Mouse (Mus musculus): ENCODE results near the gene Ruvbl2.

Gene Ruvbl2

DNA sequence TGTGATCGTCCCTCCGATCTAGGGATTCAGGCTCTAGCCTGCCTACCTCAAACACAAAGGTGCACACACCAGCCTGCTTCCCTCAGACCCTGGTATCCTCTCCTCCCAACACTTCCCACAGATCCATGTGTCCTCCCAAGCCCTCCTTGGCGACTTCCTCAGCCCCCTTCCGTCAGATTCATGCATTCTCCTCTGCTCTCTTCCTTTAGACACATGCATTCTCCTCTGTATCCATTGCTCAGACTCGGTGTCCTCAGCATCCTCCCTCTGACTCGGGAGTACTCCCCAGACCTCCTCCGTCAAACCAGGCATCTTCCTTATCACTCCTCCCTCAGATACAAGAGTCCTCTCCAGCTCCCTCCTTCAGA is 4.1 kb downstream of the Ruvbl2 start:
- in situ Hi-C loops (cut with MboI, MseI) = no loop called here

DNA sequence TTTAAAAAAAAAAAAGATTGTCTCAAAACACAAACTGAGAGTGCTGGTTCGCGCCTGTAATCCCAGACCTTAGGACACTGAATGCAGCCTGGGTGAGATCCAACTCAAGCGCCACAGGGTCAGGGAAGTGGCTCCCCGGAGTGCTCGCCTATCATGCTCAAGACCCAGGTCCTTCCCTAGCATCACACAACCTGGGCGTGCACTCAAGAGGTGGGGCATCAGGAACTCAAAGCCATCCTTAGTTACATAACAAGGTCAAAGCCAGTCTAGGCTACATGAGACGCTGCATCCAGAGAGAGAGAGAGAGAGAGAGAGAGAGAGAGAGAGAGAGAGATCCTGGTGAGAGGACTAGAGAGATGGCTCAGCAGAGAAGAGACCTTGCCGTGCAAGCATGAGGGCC is 11.3 kb downstream of the Ruvbl2 start:
- in situ Hi-C loops (cut with MboI, MseI) = no loop called here

DNA sequence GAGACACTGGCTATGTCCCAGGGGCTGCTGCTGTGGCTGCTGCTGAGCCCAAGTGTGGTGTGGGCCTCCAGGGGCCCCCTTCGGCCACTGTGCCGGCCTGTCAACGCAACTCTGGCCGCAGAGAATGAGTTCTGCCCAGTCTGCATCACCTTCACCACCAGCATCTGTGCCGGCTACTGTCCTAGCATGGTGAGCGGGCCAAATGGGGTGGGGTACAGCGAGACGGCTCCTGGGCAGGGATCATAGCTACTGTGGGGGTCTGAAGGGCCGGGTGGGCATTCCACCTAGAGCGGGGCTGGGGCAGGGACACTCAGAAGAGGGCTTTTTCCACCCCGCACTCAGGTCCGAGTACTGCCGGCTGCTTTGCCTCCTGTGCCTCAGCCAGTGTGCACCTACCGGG is 16.7 kb downstream of the Ruvbl2 start:
- in situ Hi-C loops (cut with MboI, MseI) = no loop called here

DNA sequence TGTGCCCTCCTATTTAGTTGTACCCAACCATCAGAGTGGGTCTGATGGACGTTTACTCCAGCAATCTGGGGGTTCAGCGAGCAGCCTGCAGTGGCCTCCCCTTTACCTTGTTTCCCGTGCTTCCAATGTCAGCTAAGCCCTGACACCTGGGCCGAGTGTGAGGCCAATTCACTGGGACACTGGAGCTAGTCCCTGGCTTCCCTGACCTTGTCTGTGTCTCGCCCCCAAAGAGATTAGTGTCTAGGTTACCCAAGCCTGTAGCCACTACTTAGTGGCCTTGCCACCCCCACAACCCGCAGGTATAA is 17.3 kb downstream of the Ruvbl2 start, which contains the start of gene Lhb:
Lhb (plus strand) TSS at position 206 of the 305 bp plus-strand sequence.
- in situ Hi-C loops (cut with MboI, MseI) = no loop called here

DNA sequence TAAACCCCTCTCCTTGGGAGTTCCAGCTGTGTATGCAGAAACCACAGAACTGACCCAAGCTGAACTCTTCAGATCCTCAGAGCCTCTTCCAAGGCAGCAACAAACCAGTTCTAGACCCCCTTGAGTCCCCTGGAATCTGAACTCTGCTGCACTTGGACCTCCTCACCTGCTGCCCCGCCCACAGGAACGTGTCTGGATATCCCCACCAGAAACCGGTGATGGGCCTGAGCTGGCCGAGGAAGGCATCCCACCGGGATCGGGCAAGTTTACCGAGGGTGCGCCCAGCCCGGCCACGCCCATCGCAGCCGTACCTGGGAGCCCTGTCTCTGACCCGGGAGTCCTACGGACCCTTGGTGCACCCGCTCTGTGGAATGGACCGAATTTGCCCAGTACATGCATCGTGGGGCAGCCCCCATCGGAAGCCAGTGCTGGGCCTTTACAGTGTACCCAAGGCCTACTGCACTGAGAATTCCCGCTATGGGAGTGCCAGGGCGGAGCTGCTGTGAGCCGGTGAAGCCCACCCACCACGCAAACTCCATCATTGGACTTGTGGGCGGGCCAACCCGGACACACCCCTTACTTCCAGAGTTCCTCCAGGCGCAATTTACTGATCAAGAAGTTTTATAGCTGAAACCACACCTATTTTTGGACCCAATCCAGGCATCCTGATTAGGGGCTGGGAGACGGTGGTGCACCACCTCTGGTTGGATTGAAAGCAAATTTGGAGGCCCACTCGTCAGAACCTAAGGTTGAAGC is 17.9 kb downstream of the Ruvbl2 start:
- in situ Hi-C loops (cut with MboI, MseI) = no loop called here

DNA sequence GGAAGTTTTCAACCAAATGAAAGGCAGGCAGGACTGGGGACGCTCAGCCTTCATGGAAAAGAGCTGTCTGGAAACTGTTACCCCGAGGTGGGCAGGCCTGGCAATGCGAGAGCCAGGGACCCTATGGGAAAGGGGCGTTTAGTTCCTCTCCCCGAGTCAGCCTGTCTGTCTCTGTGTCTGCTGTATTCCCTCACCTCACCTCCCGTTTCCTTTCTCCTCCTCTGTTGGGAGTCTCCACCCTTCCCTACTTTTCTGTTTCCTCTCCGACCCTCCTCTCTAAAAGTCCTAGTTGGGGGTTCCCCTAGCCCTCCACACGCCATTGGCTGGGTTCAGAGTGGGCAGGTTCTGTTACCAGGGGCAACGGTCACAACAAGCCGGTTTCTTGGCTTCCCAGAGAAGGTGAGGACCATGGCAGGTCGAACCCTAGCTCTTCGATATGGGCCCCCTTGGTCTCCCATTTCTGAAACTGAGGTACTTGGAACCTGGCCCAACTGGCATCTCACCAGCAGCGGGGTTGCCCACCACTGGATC is 19.9 kb downstream of the Ruvbl2 start:
- in situ Hi-C loops (cut with MboI, MseI) = no loop called here

DNA sequence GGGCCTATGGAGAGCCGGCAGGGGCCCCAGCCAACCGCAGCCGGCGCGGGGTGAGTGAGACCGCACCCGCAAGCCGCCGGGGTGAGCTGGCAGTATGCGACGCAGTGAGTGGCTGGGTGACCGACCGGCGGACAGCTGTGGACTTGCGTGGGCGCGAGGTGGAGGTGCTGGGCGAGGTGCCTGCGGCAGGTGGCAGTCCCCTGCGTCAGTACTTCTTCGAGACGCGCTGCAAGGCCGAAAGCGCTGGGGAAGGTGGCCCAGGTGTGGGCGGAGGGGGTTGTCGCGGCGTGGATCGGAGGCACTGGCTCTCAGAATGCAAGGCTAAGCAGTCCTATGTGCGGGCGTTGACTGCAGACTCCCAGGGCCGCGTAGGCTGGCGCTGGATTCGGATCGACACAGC is 22.3 kb downstream of the Ruvbl2 start:
- in situ Hi-C loops (cut with MboI, MseI) = no loop called here

DNA sequence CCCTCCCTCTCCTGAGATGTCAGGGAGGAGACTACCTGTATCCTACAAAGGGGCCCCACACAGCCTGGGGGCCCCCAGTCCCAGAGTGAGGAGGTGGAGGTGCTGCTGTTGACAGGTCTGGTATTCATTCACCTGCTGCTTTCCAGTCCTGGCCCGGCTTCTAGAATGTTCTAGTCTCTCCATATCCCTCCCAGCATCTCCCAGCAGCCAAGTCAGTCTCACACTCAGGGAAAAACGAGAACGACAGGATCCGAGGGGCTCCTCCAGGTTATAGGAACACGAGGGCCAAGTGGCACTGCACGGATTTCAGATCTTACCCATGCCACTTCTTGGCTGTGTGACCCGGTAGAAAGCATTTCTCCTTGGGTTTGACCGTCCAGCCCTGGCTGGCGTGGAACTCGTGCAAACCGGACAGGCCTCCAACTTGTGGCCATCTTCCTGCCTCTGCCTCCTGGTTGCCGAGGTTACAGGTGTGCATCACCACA is 23.1 kb downstream of the Ruvbl2 start:
- in situ Hi-C loops (cut with MboI, MseI) = no loop called here

DNA sequence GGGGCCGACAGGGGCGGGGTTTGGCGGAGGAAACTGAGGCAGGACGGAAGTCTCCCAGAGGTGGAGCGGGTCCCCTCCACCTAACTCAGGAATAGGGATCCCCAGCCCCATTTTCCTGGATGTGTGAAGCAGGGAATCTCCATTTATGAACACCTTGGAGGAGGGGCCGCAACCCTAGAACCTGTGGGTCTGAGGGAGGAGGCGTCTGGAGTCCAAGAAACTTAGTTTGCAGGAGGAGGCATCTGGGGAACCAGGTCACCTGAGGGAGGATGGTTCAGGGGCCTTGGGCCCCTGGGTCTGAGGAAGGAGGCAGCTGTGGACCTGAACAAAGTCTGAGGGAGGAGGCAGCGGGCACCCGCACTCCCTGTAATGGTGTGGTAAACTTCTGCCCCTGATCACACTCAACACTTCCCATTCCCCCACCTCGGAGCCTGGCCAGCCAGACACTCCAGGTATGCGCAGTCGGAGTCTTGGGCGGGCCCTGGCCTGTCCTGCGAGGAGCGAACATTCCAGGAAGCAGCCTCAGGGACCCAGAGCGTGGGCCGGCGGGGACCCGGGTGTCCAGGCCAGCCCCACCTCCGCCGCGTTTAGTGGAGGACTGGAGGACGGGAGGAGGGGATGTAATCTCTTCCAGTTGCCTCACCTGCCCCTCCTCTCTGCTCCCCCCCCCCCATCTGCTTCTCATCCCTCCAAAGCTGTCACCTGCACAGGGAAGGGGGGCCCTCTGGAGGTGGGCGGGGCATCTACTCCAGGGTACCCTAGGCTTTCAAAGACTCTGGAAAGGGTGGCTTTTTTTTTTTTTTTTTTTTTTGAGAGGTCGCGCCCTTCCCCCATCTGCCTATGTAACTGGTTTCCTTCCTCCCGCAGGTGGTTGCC is 23.8 kb downstream of the Ruvbl2 start:
- in situ Hi-C loops (cut with MboI, MseI) = no loop called here

DNA sequence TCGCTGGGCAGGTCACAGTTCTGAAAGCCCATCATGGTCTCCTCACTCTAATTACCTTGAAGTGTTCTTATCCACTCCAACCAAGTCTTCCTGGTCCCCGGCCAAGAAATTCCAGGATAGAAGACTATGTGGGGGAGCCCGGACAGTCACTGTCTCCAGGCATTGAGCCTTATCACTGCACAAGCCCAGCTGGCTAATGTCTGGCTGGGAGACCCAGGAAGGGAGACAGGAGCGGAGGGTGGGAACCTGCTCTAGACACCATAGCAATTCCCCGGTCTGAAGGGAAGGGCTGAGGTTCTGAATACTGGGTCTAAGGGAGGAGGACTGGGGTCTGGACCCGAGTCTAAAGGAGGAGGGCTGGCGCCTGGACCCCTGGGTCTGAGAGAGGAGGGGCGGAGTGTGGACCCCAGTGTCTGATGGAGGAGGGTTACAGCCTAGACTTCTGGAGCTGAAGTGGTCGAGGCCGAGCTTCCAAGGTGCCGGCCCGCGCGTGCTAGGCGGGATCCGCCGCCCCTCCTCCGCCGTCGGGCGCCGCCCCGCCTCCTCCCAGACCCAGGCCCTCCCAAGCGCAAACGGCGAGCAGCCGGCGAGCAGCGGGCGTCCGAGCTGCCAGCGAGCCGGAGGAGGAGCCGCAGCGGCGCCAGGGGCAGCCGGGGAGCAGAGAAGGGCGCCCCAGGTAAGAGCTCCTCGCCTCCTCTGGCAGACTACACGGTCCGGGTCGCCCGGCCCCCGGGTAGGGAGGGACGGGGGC is 24.6 kb downstream of the Ruvbl2 start, which contains the start of gene Ntf5:
Ntf5 (plus strand) TSS at position 583 of the 751 bp plus-strand sequence.
- in situ Hi-C loops (cut with MboI, MseI) = no loop called here

DNA sequence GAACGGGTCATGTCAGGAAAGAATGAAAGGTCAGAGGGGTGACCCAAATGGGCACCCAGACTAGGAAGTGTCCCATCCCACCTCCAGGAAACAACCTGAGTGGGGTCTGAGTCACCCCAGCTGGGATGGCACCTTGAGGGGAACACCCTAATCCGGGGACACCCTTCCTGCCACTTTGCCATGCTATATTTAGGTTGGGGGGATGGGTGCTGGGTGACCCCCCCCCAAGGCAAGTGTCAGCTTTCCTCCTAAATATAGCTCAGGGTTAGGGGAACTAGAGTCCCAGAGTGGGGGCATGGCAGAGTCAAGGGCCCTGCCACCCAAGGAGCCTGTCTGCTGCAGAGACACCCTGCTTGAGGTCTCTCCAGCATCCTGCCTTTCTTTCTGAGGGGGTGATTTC is 25.5 kb downstream of the Ruvbl2 start:
- in situ Hi-C loops (cut with MboI, MseI) = no loop called here

DNA sequence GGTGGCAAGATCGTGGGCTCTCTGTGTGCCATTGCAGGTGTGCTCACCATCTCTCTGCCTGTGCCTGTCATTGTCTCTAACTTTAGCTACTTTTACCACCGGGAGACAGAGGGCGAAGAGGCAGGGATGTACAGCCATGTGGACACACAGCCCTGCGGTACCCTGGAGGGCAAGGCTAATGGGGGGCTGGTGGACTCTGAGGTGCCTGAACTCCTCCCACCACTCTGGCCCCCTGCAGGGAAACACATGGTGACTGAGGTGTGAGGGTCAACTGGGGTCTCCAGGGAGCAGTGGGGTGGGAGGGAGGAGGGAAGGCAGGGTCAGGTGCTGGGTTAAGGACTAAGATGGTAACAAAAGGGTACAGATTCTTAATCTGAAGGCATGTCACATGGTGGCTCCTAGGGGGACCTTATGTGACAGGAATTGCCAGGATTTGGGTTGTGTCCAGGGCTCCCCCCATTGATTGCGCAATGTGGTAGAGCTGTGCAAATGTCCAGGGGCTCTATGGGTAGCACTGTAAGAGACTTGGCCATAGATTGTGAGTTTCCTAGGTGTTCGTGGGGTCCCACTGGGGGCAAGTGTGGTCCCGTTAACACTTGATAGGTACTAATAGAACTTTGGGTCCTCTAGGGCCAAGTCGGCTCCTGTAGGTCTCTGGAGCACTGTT is 28.3 kb downstream of the Ruvbl2 start:
- in situ Hi-C loops (cut with MboI, MseI) = no loop called here

DNA sequence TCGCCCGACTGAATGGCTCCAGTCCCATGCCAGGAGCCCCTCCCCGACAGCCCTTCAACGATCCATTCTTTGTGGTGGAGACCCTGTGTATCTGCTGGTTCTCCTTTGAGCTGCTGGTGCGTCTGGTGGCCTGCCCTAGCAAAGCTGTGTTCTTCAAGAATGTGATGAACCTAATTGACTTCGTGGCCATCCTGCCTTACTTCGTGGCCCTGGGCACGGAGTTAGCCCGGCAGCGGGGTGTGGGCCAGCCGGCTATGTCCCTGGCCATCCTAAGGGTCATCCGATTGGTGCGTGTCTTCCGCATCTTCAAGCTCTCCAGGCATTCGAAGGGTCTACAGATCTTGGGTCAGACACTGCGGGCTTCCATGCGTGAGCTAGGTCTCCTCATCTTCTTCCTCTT is 28.9 kb downstream of the Ruvbl2 start:
- in situ Hi-C loops (cut with MboI, MseI) = no loop called here

DNA sequence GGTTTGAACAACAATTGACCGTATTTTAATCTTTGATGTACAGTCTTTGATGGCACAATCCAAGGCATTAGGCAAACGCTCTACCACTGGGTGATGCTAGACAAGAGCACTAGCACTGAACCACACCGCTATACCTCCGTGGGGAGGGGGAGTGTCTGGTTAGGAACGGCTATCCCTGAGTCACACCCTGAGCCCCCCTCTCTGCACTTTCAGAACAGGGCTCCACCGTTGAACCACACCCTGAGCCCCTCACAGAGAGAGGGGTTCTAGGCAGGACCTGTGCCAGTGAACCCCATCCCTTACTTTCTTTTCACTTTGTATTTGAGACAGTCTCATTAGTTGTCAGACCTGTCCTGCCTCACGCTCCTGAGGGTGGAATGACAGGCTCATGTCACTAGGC is 29.5 kb downstream of the Ruvbl2 start:
- in situ Hi-C loops (cut with MboI, MseI) = no loop called here

DNA sequence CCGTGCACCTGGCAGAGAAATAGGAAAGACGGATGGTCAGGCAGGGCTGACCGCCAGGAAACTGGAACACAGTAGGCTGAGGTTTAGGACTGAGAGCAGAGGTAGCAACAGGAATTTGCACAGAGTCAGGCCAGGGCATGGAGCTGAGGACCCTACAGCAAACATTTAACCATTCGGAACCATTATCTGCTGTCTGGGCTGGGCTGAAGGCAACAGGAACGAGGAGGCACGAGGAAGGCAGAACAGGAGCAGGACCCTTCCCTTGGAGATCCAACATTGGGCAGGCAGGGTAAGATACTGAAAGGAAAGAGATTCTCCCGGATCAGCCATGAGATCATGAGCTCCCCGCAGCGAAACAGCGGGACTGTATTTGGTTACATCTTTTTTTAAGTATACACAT is 30.1 kb downstream of the Ruvbl2 start:
- in situ Hi-C loops (cut with MboI, MseI) = no loop called here

DNA sequence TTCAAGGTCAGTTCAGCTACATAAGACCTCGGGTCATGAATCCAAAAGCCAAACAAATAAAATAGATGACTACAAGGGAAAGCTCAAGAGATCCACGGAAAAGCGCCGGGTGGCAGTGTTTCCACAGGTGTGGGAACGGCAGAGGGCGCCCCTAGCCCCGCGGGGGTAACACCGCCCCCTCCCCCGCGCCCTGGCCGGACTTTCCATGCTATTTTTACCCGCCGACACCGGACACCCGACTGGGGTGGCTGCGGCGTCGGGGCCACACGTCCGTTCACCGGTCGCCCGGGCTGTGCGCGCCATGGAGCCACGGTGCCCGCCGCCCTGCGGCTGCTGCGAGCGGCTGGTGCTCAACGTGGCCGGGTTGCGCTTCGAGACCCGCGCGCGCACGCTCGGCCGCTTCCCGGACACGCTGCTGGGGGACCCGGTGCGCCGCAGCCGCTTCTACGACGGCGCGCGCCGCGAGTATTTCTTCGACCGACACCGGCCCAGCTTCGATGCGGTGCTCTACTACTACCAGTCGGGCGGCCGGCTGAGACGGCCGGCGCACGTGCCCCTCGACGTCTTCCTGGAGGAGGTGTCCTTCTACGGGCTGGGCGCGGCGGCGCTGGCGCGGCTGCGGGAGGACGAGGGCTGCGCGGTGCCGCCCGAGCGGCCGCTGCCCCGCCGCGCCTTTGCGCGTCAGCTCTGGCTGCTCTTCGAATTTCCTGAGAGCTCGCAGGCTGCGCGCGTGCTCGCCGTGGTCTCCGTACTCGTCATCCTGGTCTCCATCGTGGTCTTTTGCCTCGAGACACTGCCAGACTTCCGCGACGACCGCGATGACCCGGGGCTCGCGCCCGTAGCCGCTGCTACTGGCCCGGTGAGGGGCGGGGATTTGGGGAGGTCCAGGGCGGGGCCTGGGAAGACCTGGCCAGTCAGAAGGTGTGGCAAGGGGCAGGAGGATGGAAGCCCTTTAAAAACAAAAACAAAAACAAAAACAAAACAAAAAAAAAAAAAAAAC is 31.4 kb downstream of the Ruvbl2 start:
- in situ Hi-C loops (cut with MboI, MseI) = no loop called here

DNA sequence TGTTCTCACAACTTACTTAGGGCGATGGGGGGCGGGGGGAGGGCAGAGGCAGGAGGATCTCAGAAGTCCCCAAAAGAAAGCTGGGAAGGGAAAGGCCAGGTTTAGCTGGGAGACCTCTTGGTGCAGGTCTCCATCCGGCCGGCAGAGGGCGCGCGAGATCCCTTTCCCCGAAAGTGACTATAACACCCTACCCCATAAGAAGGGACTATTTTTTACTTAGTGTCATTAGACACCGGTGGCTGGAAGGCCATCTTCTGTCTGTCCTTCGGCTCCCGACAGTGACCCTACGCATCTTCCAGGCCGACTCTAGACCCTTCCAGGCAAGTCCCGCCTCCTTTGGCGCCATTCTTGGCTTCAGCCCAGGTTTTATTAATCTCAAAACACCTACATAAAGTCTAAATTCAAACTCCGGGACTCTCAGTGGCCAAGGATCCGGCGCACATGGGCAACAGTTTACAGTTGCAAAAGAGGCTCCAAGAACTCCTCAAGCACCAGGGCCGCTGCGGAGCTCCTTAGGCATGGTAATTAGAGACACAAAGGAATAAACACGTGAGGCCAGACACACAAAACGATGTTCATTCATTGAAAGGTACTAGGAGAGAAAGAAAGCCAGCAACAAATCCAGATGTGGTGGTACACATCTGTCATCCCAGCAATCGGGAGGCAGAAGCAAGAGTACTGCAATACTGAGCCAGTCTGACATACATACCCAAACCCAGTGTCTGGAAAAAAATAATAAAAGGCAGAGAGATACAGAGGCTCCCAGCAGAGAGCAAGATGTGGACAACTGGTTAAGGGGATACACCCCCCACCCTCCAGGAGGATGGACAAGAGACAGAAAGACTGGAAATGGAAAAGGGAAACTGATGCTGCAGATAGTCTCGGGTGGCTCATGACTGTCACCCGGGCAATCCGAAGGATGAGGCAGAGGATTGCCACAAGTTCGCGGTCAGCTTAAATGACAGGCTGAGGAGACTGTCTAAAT is 32.5 kb downstream of the Ruvbl2 start, which contains the start of gene Kcna7:
Kcna7 (plus strand) TSS at position 563 of the 985 bp plus-strand sequence.
- in situ Hi-C loops (cut with MboI, MseI) = no loop called here

DNA sequence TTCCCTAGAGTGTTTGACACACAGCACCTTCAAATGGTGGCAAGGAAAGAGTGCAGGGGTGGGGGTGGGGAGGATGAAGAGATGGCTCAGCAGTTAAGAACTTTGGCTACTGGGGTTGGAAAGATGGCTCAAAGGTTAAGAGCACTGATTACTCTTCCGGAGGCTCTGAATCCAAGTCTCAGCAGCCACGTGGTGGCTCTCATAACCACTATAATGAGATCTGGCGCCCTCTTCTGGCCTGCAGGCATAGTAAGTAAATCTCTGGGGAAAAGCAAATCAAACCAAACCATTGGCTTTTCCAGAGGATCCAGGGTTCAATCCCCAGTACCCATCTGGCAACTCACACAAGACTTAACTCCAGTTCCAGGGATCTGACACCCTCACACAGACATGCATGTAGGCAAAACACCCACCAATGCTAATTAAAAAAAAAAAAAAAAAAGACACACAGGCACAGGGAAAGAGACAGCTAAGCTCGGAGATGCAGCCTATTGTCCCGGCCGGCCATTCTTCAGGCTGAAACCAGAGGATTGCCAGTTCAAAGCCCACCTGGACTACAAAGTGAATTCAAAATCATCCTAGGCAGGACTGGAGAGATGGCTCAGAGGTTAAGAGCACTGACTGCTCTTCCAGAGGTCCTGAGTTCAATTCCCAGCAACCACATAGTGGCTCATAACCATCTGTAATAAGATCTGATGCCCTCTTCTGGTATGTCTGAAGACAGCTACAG is 34.2 kb downstream of the Ruvbl2 start:
- in situ Hi-C loops (cut with MboI, MseI) = no loop called here
